Mouse (Mus musculus): Measurements from ENCODE around the gene Dpf3. TPM values are rescaled to one million over a fixed set of nuclear protein-coding genes. Genes with fewer than 3 reads are reported as not detected.

The Dpf3 gene
- polyA plus RNA-seq, 1 experiment, result 26.0 TPM

GRCm38 (mm10) chr12:83310567-83310966 lies 176.9 kb downstream of the Dpf3 start:
- H3K36me3 ChIP-seq (ENCODE audit: control insufficient read depth, insufficient read depth, low read length), result no peaks in the 10 kb centered on the region
- H3K4me1 ChIP-seq (ENCODE audit: control insufficient read depth, insufficient read depth, low read length), result no peaks in the 10 kb centered on the region; the same call in 1 of the 2 replicates
- H3K4me3 ChIP-seq (ENCODE audit: control insufficient read depth, low read depth, low read length), result no peak overlapping the region
- TF ChIP-seq CTCF (IDR thresholded peaks at IDR 0.05; ENCODE audit: control insufficient read depth, insufficient read depth, insufficient replicate concordance, low read depth, low read length), result no peak
- TF ChIP-seq POLR2A (IDR thresholded peaks at IDR 0.05; ENCODE audit: control insufficient read depth, low read depth, low read length), result no peak
- no peaks in the 10 kb centered on the region for H3K27me3 ChIP-seq (ENCODE audit: control insufficient read depth, insufficient read depth, low read length)
- no peak overlapping the region for H3K27ac ChIP-seq (ENCODE audit: control insufficient read depth, insufficient read depth, low read depth, low read length)

GRCm38 (mm10) chr12:83309031-83309804 lies 178.3 kb downstream of the Dpf3 start:
- TF ChIP-seq CTCF (IDR thresholded peaks at IDR 0.05; ENCODE audit: control insufficient read depth, insufficient read depth, insufficient replicate concordance, low read depth, low read length) (no peak), POLR2A (IDR thresholded peaks at IDR 0.05; ENCODE audit: control insufficient read depth, low read depth, low read length) (no peak)
- H3K36me3 ChIP-seq (ENCODE audit: control insufficient read depth, insufficient read depth, low read length), result no peaks in the 10 kb centered on the region
- no peaks in the 10 kb centered on the region; the same call in 1 of the 2 replicates for H3K4me1 ChIP-seq (ENCODE audit: control insufficient read depth, insufficient read depth, low read length)
- no peak overlapping the region; the same call in 1 of the 2 replicates for H3K27ac ChIP-seq (ENCODE audit: control insufficient read depth, insufficient read depth, low read depth, low read length)
- H3K4me3 ChIP-seq (ENCODE audit: control insufficient read depth, low read depth, low read length), result peak overlapping the region; percentile 77
- H3K27me3 ChIP-seq (ENCODE audit: control insufficient read depth, insufficient read depth, low read length), result no peaks in the 10 kb centered on the region

GRCm38 (mm10) chr12:83308627-83309026 lies 178.9 kb downstream of the Dpf3 start:
- peak overlapping the region; percentile 77 for H3K4me3 ChIP-seq (ENCODE audit: control insufficient read depth, low read depth, low read length)
- no peak overlapping the region; the same call in 1 of the 2 replicates for H3K27ac ChIP-seq (ENCODE audit: control insufficient read depth, insufficient read depth, low read depth, low read length)
- TF ChIP-seq POLR2A (IDR thresholded peaks at IDR 0.05; ENCODE audit: control insufficient read depth, low read depth, low read length) (no peak), CTCF (IDR thresholded peaks at IDR 0.05; ENCODE audit: control insufficient read depth, insufficient read depth, insufficient replicate concordance, low read depth, low read length) (no peak)
- H3K4me1 ChIP-seq (ENCODE audit: control insufficient read depth, insufficient read depth, low read length), result no peaks in the 10 kb centered on the region; the same call in 1 of the 2 replicates
- no peaks in the 10 kb centered on the region for H3K36me3 ChIP-seq (ENCODE audit: control insufficient read depth, insufficient read depth, low read length)
- no peaks in the 10 kb centered on the region for H3K27me3 ChIP-seq (ENCODE audit: control insufficient read depth, insufficient read depth, low read length)

GRCm38 (mm10) chr12:83303221-83303620 lies 184.3 kb downstream of the Dpf3 start:
- Histone ChIP-seq H3K27me3 (ENCODE audit: control insufficient read depth, insufficient read depth, low read length) (no peaks in the 10 kb centered on the region), H3K4me3 (ENCODE audit: control insufficient read depth, low read depth, low read length) (no peak overlapping the region), H3K36me3 (ENCODE audit: control insufficient read depth, insufficient read depth, low read length) (no peaks in the 10 kb centered on the region), H3K4me1 (ENCODE audit: control insufficient read depth, insufficient read depth, low read length) (peaks cover 3% of the 10 kb centered on the region; the same call in 1 of the 2 replicates), H3K27ac (ENCODE audit: control insufficient read depth, insufficient read depth, low read depth, low read length) (no peak overlapping the region)
- TF ChIP-seq POLR2A (IDR thresholded peaks at IDR 0.05; ENCODE audit: control insufficient read depth, low read depth, low read length), result no peak
- no peak for TF ChIP-seq CTCF (IDR thresholded peaks at IDR 0.05; ENCODE audit: control insufficient read depth, insufficient read depth, insufficient replicate concordance, low read depth, low read length)

- no peak for TF ChIP-seq POLR2A (IDR thresholded peaks at IDR 0.05; ENCODE audit: control insufficient read depth, low read depth, low read length)
- no peak for TF ChIP-seq CTCF (IDR thresholded peaks at IDR 0.05; ENCODE audit: control insufficient read depth, insufficient read depth, insufficient replicate concordance, low read depth, low read length)
- Histone ChIP-seq H3K27ac (ENCODE audit: control insufficient read depth, insufficient read depth, low read depth, low read length) (no peak overlapping the region), H3K27me3 (ENCODE audit: control insufficient read depth, insufficient read depth, low read length) (no peaks in the 10 kb centered on the region), H3K4me3 (ENCODE audit: control insufficient read depth, low read depth, low read length) (no peak overlapping the region), H3K4me1 (ENCODE audit: control insufficient read depth, insufficient read depth, low read length) (peaks cover 3% of the 10 kb centered on the region; the same call in 1 of the 2 replicates), H3K36me3 (ENCODE audit: control insufficient read depth, insufficient read depth, low read length) (no peaks in the 10 kb centered on the region)
These were observed 185.0 kb downstream of the Dpf3 start for GRCm38 (mm10) chr12:83302320-83303153.

GRCm38 (mm10) chr12:83301616-83302319 lies 185.7 kb downstream of the Dpf3 start:
- Histone ChIP-seq H3K27me3 (ENCODE audit: control insufficient read depth, insufficient read depth, low read length) (no peaks in the 10 kb centered on the region), H3K4me1 (ENCODE audit: control insufficient read depth, insufficient read depth, low read length) (peaks cover 3% of the 10 kb centered on the region; the same call in 1 of the 2 replicates), H3K27ac (ENCODE audit: control insufficient read depth, insufficient read depth, low read depth, low read length) (no peak overlapping the region), H3K36me3 (ENCODE audit: control insufficient read depth, insufficient read depth, low read length) (no peaks in the 10 kb centered on the region), H3K4me3 (ENCODE audit: control insufficient read depth, low read depth, low read length) (no peak overlapping the region)
- no peak for TF ChIP-seq CTCF (IDR thresholded peaks at IDR 0.05; ENCODE audit: control insufficient read depth, insufficient read depth, insufficient replicate concordance, low read depth, low read length)
- no peak for TF ChIP-seq POLR2A (IDR thresholded peaks at IDR 0.05; ENCODE audit: control insufficient read depth, low read depth, low read length)

All from testis, adult 2 months (tissue).